Mouse (Mus musculus) kidney, postnatal 0 days (tissue): Measurements from ENCODE around the gene Alg9. TPM values are rescaled to one million over a fixed set of nuclear protein-coding genes. Genes with fewer than 3 reads are reported as not detected.
A peak's percentile ranks its signal among the peaks of the same experiment; 100 is the strongest.

Experiments
- ATAC-seq: fragments of 200-750 bp; cut with Nextera tagmentation; replicated peaks from 2 replicates; pipeline ENCODE4 v1.8.0; 2017; ENCODE audit warnings: low read depth, moderate number of reproducible peaks, moderate TSS enrichment, moderate library complexity; ENCODE audit not compliant: low FRiP score
- DNase-seq: peaks from one replicate; pipeline ENCODE4 v3.0.0-alpha.2; 2016; ENCODE audit warnings: low spot score
- H3K27ac ChIP-seq: fragments of 300-500 bp; sonication (generic); 2 replicates; pipeline ENCODE4 v1.5.1; 2014; ENCODE audit warnings: mild to moderate bottlenecking
- H3K27me3 ChIP-seq: fragments of 300-500 bp; sonication (generic); 2 replicates; pipeline ENCODE4 v1.6.1; 2014; ENCODE audit warnings: low read length, mixed read lengths; ENCODE audit not compliant: insufficient read depth
- H3K36me3 ChIP-seq: fragments of 300-500 bp; sonication (generic); 2 replicates; pipeline ENCODE4 v1.6.1; 2014; ENCODE audit warnings: low read length, mixed read lengths; ENCODE audit not compliant: insufficient read depth
- H3K4me1 ChIP-seq: fragments of 300-500 bp; sonication (generic); replicated peaks from 2 replicates; pipeline ENCODE4 v1.6.1; 2014; ENCODE audit warnings: antibody characterized with exemption, low read length, mixed read lengths; ENCODE audit not compliant: insufficient read depth
- H3K4me2 ChIP-seq: fragments of 300-500 bp; sonication (generic); 2 replicates; pipeline ENCODE4 v1.6.1; 2014; ENCODE audit warnings: mild to moderate bottlenecking, low read length, moderate library complexity, mixed read lengths
- H3K4me3 ChIP-seq: fragments of 300-500 bp; sonication (generic); replicated peaks from 2 replicates; pipeline ENCODE4 v1.5.1; 2014; ENCODE audit warnings: low read depth, low read length
- H3K9ac ChIP-seq: fragments of 300-500 bp; sonication (generic); 2 replicates; pipeline ENCODE4 v1.6.1; 2014; ENCODE audit warnings: low read depth, low read length
- H3K9me3 ChIP-seq: fragments of 300-500 bp; sonication (generic); replicated peaks from 2 replicates; pipeline ENCODE4 v1.6.1; 2016; ENCODE audit warnings: low read length, inconsistent platforms, mixed read lengths
- CTCF ChIP-seq: IDR thresholded peaks from 2 replicates; pipeline ENCODE4 v1.5.1; 2016; ENCODE audit warnings: antibody characterized with exemption, low read depth, mild to moderate bottlenecking, moderate library complexity
- WGBS: fragments of 180-500 bp; shearing (Covaris S2); extraction: QIAGEN DNeasy Blood & Tissue Kit; methylation state at CpG from one replicate; pipeline ENCODE4 v1.1.7; 2014; 5-methylcytosine and 5-hydroxymethylcytosine counted together
- polyA plus RNA-seq: library from polyadenylated mRNA; unstranded; fragments of >200 nt; fragmentation: Nextera tagmentation; extraction: Ambion mirVana; gene quantifications from 2 replicates; pipeline ENCODE4 v1.2.1, GENCODE M21; 2015

Gene Alg9
- polyA plus RNA-seq, 1 experiment from 2014 or later = 24.8 TPM

DNA sequence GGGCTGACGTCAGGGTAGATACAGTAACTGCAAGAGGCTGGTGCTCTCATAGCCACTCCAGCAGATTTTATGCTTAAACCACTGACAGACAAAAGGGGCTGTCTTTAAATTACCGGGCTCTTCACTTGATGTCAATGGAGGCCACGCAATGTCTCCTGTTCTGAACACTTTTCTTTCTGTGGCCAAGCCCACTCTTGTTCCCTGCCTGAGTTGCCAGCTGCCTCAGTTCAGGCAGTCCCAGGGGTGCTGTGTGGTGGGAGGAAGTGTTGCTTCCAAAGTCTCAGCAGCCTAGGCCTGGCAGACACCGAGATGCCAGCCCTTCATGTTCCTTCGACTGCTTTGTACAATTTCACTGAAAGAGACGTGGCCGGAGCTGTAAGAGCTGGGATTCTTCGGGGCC is 109.3 kb downstream of the Alg9 start:
- H3K36me3 ChIP-seq = peaks cover 21% of the 10 kb centered on the region
- no peaks in the 10 kb centered on the region for H3K9me3 ChIP-seq
- H3K4me2 ChIP-seq = no peak overlapping the region
- ATAC-seq (no peak), DNase-seq (no peak)
- TF ChIP-seq CTCF = no peak
- 81% methylated on average over 8 of the region's 8 CpGs for WGBS
- peak overlapping the region; percentile 76 for H3K27ac ChIP-seq
- H3K4me1 ChIP-seq = peaks cover 29% of the 10 kb centered on the region
- H3K9ac ChIP-seq = no peak overlapping the region
- H3K4me3 ChIP-seq = no peak overlapping the region
- H3K27me3 ChIP-seq = no peaks in the 10 kb centered on the region

DNA sequence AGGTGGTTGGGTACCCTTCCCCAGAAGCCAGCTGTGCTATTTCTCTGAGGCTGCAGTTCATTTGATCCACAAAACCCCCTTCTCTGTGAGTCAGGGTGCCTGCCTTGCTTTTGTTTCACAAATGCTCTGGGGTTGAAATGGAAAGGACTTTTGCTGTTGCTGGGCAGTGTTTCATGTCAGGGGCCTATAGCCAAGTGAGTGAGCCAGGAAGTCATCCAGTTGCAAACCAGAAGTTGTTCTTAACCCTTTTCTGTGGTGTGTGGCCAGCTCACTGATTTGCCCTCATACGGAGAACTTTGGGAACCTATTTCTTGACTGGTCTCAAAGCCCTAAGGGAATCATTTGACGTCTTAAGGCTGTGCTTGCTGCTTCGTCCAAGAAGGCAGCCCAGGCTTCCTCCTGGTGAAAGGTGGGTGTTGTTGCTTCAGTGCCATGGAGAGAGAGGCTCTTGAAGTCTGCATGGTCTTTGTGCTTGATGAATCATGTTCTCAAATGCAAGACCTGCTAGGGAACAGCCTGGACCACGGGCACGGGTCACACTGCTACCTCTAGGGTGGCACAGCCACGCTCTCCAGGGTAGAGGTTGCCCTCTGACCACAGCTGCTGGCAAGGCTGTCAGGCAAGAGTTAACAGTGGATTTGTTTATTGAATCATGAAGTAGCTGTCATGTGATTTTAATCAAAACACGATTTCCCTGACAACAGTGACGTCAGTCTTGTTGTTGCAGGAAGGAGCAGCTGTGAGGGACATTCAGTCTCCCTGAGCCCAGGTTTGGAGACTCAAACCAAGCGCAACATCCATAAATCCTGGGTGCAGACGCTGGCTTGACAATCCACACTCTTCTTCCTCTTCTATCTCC is 110.2 kb downstream of the Alg9 start:
- WGBS = 41% methylated on average over 10 of the region's 10 CpGs
- H3K4me3 ChIP-seq = no peak overlapping the region
- ATAC-seq (peak; percentile 55), DNase-seq (peak; percentile 87)
- peaks cover 29% of the 10 kb centered on the region for H3K4me1 ChIP-seq
- no peaks in the 10 kb centered on the region for H3K9me3 ChIP-seq
- TF ChIP-seq CTCF = no peak
- H3K4me2 ChIP-seq = peak overlapping the region; percentile 21
- no peak overlapping the region for H3K9ac ChIP-seq
- H3K27ac ChIP-seq = peak overlapping the region; percentile 76
- peaks cover 13% of the 10 kb centered on the region for H3K36me3 ChIP-seq
- H3K27me3 ChIP-seq = no peaks in the 10 kb centered on the region

DNA sequence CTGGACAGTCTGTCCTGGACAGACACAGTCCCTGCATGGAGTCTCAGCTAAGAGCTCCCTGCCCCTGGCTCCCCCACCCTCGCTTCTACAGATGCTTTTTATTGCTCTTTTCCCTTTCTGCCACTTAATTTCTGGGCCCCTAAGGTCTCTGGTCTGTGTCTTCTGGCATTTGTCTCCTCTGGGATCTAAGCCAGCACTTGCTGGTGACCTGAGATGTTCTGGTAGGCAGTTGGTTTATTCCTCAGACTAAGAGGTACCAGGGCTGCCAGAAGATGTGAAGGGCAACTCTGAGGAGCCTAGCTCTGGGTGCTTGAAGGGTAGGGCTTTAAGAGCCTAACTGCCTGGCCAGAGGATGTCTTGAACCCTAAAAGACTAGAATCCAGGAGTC is 110.8 kb downstream of the Alg9 start:
- Histone ChIP-seq H3K9me3 (no peaks in the 10 kb centered on the region), H3K4me2 (peak overlapping the region; percentile 21), H3K9ac (no peak overlapping the region), H3K27ac (peak overlapping the region; percentile 76), H3K36me3 (peaks cover 8% of the 10 kb centered on the region; the same call in 1 of the 2 replicates), H3K4me1 (peaks cover 29% of the 10 kb centered on the region), H3K4me3 (no peak overlapping the region), H3K27me3 (no peaks in the 10 kb centered on the region)
- ATAC-seq (no peak), DNase-seq (no peak)
- no peak for TF ChIP-seq CTCF
- WGBS = 36% methylated on average over 1 of the region's 1 CpGs

DNA sequence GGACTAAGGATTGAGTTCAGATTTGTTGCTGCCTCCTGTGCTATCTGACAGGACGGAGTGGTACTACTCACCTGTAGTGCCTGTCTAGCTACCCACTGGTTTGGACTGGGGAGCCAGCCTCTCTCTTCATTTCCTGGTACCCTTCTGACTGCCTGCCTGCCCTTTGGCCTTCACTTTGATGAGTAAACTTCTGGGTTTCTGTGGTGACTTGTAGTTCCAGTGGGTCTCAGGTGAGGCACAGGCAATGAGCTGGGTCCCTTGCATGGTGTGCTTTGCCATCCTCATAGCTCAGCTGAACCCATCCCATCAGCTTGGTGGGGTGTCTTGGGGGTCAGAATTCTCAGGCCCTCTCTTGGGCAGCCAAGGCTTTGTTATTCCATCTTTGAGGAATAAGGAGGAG is 112.1 kb downstream of the Alg9 start:
- TF ChIP-seq CTCF = no peak
- Histone ChIP-seq H3K27me3 (no peaks in the 10 kb centered on the region), H3K4me1 (peaks cover 29% of the 10 kb centered on the region), H3K4me2 (no peak overlapping the region), H3K27ac (peak overlapping the region; percentile 54; the same call in 1 of the 2 replicates), H3K9me3 (no peaks in the 10 kb centered on the region), H3K36me3 (0 out of 2 replicates have a peak, but pooled peaks cover 4% of the 10 kb centered on the region), H3K9ac (no peak overlapping the region), H3K4me3 (no peak overlapping the region)
- WGBS = 93% methylated on average over 1 of the region's 1 CpGs
- no peak for ATAC-seq
- no peak for DNase-seq

DNA sequence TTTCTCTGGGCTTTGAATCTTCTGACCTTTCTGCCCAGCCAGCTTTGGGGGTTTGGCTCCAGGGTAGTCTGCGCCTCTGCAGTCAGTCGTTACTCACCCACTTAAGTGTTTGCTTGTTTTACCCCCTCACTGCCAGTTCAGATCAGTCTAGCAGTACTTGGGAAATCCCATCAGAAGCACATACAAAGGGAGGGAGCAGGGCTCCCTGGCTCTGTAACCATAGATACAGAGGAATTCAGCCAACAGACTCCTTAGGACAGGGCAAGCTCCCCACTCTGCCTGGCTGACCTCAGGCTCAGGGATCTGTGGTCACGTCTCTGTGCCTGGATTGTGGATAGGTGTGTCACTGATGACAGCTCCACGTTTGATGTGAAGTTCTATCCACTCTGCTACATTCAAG is 112.5 kb downstream of the Alg9 start:
- Histone ChIP-seq H3K4me2 (no peak overlapping the region), H3K27me3 (no peaks in the 10 kb centered on the region), H3K4me1 (peaks cover 29% of the 10 kb centered on the region), H3K36me3 (no peaks in the 10 kb centered on the region), H3K9ac (no peak overlapping the region), H3K4me3 (no peak overlapping the region), H3K9me3 (no peaks in the 10 kb centered on the region), H3K27ac (peak overlapping the region; percentile 54; the same call in 1 of the 2 replicates)
- no peak for TF ChIP-seq CTCF
- ATAC-seq (no peak), DNase-seq (peak; percentile 45)
- 28% methylated on average over 4 of the region's 4 CpGs for WGBS

DNA sequence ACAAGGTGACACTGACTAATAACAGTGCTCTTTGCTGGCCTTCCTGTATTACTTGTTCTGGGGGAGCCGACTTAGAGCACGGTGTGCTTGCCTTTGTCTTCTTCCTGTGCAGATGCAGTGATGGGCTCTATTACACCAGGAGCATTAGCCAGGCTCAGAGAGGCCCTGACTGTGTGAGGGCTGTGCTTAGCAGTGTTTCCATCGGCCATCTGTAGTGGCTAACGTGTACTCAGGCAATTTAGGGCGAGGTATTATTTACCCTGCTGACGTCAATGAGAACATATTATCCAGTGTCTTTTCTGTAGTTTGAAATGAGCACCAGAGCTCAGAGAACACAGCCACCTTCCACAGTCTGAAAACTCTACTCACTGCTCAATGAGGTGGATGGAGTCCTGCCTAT is 114.4 kb downstream of the Alg9 start:
- TF ChIP-seq CTCF = no peak
- Histone ChIP-seq H3K9ac (no peak overlapping the region), H3K36me3 (no peaks in the 10 kb centered on the region), H3K27me3 (no peaks in the 10 kb centered on the region), H3K9me3 (no peaks in the 10 kb centered on the region), H3K27ac (no peak overlapping the region), H3K4me3 (no peak overlapping the region), H3K4me2 (no peak overlapping the region), H3K4me1 (peaks cover 27% of the 10 kb centered on the region)
- no peak for ATAC-seq
- no peak for DNase-seq
- WGBS = 57% methylated on average over 6 of the region's 6 CpGs
